Mouse (Mus musculus) retina, embryonic 14.5 days (tissue): ENCODE results near the gene Lbhd1.
"Not testable (repeated sequence)": the region's sequence is repeated elsewhere in the genome, so short reads cannot be mapped to it uniquely, and the experiment has no call there.

Experiments
- DNase-seq: peaks from one replicate; pipeline ENCODE4 v3.0.0-alpha.2; 2015; ENCODE audit warnings: low spot score

Gene Lbhd1

GRCm38 (mm10) chr19:8871267-8872186 is 12.0 kb upstream of the Lbhd1 start, which contains the start of gene Ubxn1:
Gene Ubxn1 (plus strand): TSS chr19:8871496.
- peak; percentile 97 for DNase-seq

- DNase-seq, result no peak
Measured at GRCm38 (mm10) chr19:8872266-8872840, 11.2 kb upstream of the Lbhd1 start.

GRCm38 (mm10) chr19:8875031-8875430 is 8.5 kb upstream of the Lbhd1 start:
- no peak for DNase-seq

GRCm38 (mm10) chr19:8880311-8881033 is 3.1 kb upstream of the Lbhd1 start, which contains the start of gene Uqcc3:
Gene Uqcc3 (minus strand): TSS chr19:8880923.
- peak; percentile 92 for DNase-seq

GRCm38 (mm10) chr19:8881034-8881392 is 2.5 kb upstream of the Lbhd1 start:
- no peak for DNase-seq

GRCm38 (mm10) chr19:8886916-8887584 is 3.5 kb downstream of the Lbhd1 start:
- DNase-seq, result no peak

- no peak for DNase-seq
Measured at GRCm38 (mm10) chr19:8887585-8888463, 4.3 kb downstream of the Lbhd1 start.

GRCm38 (mm10) chr19:8888511-8889385 is 5.2 kb downstream of the Lbhd1 start, which contains the start of the genes 1810009A15Rik and Gm49416:
Gene 1810009A15Rik (plus strand): TSS chr19:8888853.
Gene Gm49416 (plus strand): TSS chr19:8888926.
- peak; percentile 97 for DNase-seq

- peak; percentile 93 for DNase-seq
Measured at GRCm38 (mm10) chr19:8892829-8893766, 9.6 kb downstream of the Lbhd1 start, which contains the start of gene Ints5. Gene Ints5 (plus strand): TSS chr19:8893005.

GRCm38 (mm10) chr19:8895397-8895960 is 11.9 kb downstream of the Lbhd1 start:
- DNase-seq, result no peak

- DNase-seq, result not testable (repeated sequence)
Measured at GRCm38 (mm10) chr19:8896231-8896630, 12.7 kb downstream of the Lbhd1 start.

GRCm38 (mm10) chr19:8897211-8897864 is 13.8 kb downstream of the Lbhd1 start:
- DNase-seq, result peak; percentile 41

- peak; percentile 98 for DNase-seq
Measured at GRCm38 (mm10) chr19:8897865-8898495, 14.4 kb downstream of the Lbhd1 start, which contains the start of gene Ganab. Gene Ganab (plus strand): TSS chr19:8898071.

- DNase-seq, result no peak
Measured at GRCm38 (mm10) chr19:8898576-8898975, 15.0 kb downstream of the Lbhd1 start.

- DNase-seq, result no peak
Measured at GRCm38 (mm10) chr19:8899079-8899478, 15.5 kb downstream of the Lbhd1 start.

- no peak for DNase-seq
Measured at GRCm38 (mm10) chr19:8903412-8903811, 19.9 kb downstream of the Lbhd1 start.

- no peak for DNase-seq
Measured at GRCm38 (mm10) chr19:8908531-8908930, 25.0 kb downstream of the Lbhd1 start.
